Mouse (Mus musculus) liver, embryonic 16.5 days (tissue): Measurements from ENCODE around the gene Maff. TPM values are rescaled to one million over a fixed set of nuclear protein-coding genes. Genes with fewer than 3 reads are reported as not detected.

Experiments
- ATAC-seq: fragments of 200-750 bp; cut with Nextera tagmentation; 2 replicates; pipeline ENCODE4 v1.8.0; 2017; ENCODE audit warnings: low read depth, mild to moderate bottlenecking, moderate number of reproducible peaks, moderate library complexity
- H3K27ac ChIP-seq: fragments of 300-500 bp; sonication (generic); 2 replicates; pipeline ENCODE4 v1.5.1; 2014; ENCODE audit warnings: mild to moderate bottlenecking, low read length
- H3K27me3 ChIP-seq: fragments of 300-500 bp; sonication (generic); 2 replicates; pipeline ENCODE4 v1.6.1; 2014; ENCODE audit warnings: low read depth, low read length, mixed read lengths; ENCODE audit not compliant: control insufficient read depth, insufficient read depth
- H3K36me3 ChIP-seq: fragments of 300-500 bp; sonication (generic); 2 replicates; pipeline ENCODE4 v1.6.1; 2014; ENCODE audit warnings: mild to moderate bottlenecking; ENCODE audit not compliant: control insufficient read depth, insufficient read depth
- H3K4me1 ChIP-seq: fragments of 300-500 bp; sonication (generic); 2 replicates; pipeline ENCODE4 v1.6.1; 2014; ENCODE audit warnings: low read depth, low read length, mixed read lengths; ENCODE audit not compliant: control insufficient read depth
- H3K4me2 ChIP-seq: fragments of 300-500 bp; sonication (generic); 2 replicates; pipeline ENCODE4 v1.6.1; 2014; ENCODE audit warnings: low read depth, low read length, mixed read lengths
- H3K4me3 ChIP-seq: fragments of 300-500 bp; sonication (generic); 2 replicates; pipeline ENCODE4 v1.5.1; 2014; ENCODE audit warnings: low read depth, mild to moderate bottlenecking, low read length
- H3K9ac ChIP-seq: fragments of 300-500 bp; sonication (generic); 2 replicates; pipeline ENCODE4 v1.6.1; 2014; ENCODE audit warnings: low read depth, low read length
- H3K9me3 ChIP-seq: fragments of 300-500 bp; sonication (generic); replicated peaks from 2 replicates; pipeline ENCODE4 v1.6.1; 2016; ENCODE audit warnings: low read length; ENCODE audit not compliant: control insufficient read depth
- WGBS: fragments of 180-500 bp; shearing (Covaris S2); extraction: QIAGEN DNeasy Blood & Tissue Kit; methylation state at CpG from one replicate; pipeline ENCODE4 v1.1.7; 2014; ENCODE audit not compliant: insufficient replicate concordance; 5-methylcytosine and 5-hydroxymethylcytosine counted together
- polyA plus RNA-seq: library from polyadenylated mRNA; unstranded; fragments of >200 nt; fragmentation: Nextera tagmentation; extraction: Ambion mirVana; gene quantifications from 2 replicates; pipeline ENCODE4 v1.2.1, GENCODE M21; 2015

The Maff gene
- polyA plus RNA-seq, 1 experiment from 2014 or later: 3.3 TPM

DNA sequence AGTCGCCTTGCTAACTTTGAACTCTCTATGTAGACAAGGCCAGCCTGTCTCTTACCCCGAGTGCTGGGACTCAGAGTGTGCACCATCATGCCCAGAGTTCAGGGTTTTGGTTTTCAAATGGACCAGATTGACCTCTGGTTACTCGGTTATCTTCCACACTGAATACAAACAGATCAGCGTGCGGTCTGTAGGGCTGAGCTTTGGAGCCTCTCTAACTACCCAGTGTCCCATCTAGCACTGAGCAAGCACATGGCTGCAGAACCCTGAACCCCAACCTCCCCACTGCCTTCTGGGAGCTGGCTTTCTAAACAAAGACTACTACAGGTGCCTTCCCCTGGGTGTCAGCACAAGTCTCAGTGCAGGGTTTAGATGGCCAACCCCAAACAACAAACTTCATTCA lies 46.1 kb downstream of the Maff start:
- Histone ChIP-seq H3K4me2 (no peak overlapping the region), H3K36me3 (no peaks in the 10 kb centered on the region), H3K27ac (peak overlapping the region; percentile 60), H3K4me3 (no peak overlapping the region), H3K9ac (no peak overlapping the region), H3K27me3 (no peaks in the 10 kb centered on the region), H3K4me1 (peaks cover 20% of the 10 kb centered on the region), H3K9me3 (no peaks in the 10 kb centered on the region)
- peak; percentile 63 for ATAC-seq
- WGBS: 54% methylated on average over 5 of the region's 5 CpGs

DNA sequence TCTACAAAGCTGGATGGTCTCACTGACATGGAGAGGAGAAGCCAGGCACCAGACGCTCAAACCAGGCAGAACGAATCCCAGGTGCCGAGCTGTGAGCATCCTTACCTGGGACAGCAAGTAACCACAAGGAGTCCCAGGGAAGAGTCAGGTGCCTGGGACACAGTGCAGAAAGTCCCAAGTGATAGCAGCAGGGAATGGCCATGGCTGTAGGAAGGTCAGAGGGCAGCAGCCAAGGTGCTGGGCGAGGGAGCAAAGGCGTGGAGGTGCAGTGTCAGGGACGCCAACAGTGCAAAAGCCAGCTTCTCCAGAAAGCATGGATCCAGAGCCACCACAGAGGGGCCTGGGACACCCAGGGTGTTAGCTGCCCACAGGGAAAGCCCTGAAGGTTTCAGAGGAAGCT lies 46.7 kb downstream of the Maff start:
- no peak overlapping the region for H3K9ac ChIP-seq
- 70% methylated on average over 6 of the region's 6 CpGs for WGBS
- H3K4me3 ChIP-seq: no peak overlapping the region
- H3K4me2 ChIP-seq: no peak overlapping the region
- H3K4me1 ChIP-seq: peaks cover 16% of the 10 kb centered on the region
- peak overlapping the region; percentile 35 for H3K27ac ChIP-seq
- H3K36me3 ChIP-seq: no peaks in the 10 kb centered on the region
- ATAC-seq: no peak
- H3K27me3 ChIP-seq: no peaks in the 10 kb centered on the region
- H3K9me3 ChIP-seq: no peaks in the 10 kb centered on the region

DNA sequence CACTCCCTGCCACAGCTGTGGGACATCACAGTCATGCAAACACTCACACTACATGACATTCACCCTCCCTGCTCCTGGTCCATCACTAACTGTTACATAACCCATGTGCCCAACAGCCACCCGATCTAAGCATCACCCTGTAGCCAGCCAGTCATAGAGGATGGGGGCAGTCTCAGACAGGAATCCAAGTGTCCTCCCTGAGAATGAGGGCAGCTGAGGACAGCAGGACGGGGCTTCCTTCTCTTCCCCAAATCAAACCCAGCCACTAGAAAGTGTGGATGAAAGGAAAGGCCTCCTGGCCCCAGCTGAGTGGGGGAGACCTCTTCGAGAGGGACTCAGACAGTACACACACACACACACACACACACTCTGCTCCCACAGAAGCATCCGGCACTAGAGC lies 48.4 kb downstream of the Maff start:
- Histone ChIP-seq H3K9me3 (no peaks in the 10 kb centered on the region), H3K9ac (no peak overlapping the region)
- WGBS: 51% methylated on average over 4 of the region's 4 CpGs

DNA sequence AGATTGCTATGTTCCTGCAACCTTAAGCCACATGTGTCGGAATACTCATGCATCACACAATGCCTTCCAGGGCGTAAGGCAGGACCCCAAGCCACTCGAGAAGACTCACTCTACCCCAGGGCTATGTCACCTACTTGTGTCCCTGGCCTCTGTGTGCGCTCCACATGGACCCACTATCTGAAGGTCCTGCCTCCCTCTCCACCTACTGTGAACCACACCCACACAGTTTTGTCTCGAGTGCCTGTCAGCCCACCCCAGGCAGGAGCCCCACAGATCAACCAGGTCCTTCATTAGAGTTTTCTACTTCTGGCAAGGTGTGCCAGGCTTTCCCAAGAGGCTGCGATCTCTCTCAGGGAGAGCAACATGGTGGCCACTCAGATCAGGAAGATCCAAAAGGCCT lies 48.9 kb downstream of the Maff start:
- Histone ChIP-seq H3K27ac (no peak overlapping the region), H3K9me3 (no peaks in the 10 kb centered on the region), H3K9ac (no peak overlapping the region), H3K27me3 (no peaks in the 10 kb centered on the region), H3K4me1 (peaks cover 15% of the 10 kb centered on the region), H3K4me2 (no peak overlapping the region), H3K4me3 (no peak overlapping the region), H3K36me3 (no peaks in the 10 kb centered on the region)
- WGBS: 56% methylated on average over 6 of the region's 6 CpGs
- no peak for ATAC-seq

More for the DNA sequence above, 48.4 kb downstream of the Maff start:
- Histone ChIP-seq H3K27me3 (no peaks in the 10 kb centered on the region), H3K36me3 (no peaks in the 10 kb centered on the region), H3K4me2 (no peak overlapping the region), H3K4me3 (no peak overlapping the region), H3K27ac (no peak overlapping the region), H3K4me1 (peaks cover 15% of the 10 kb centered on the region)
- no peak for ATAC-seq

DNA sequence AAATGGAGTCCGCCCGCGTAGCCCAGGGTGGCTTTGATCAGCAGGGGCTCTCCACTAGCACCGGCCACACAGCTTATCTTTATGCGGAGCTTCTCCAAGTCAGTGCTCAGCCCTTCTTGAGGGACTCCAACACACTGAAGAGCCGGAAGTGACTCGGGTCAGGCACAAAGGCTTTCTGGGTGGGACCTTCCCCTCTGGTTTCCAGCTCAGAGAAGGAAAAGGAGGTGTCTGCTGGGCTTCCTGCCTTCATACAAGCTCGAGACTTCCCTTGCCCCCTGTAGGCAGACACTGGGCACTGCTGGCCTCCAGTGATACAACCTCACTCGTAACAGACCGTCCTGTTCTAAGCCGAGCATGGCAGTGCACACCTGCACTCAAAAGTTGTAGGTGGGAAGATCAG lies 50.3 kb downstream of the Maff start:
- WGBS: 27% methylated on average over 11 of the region's 11 CpGs
- Histone ChIP-seq H3K4me1 (peaks cover 14% of the 10 kb centered on the region), H3K9me3 (no peaks in the 10 kb centered on the region), H3K27ac (no peak overlapping the region), H3K27me3 (no peaks in the 10 kb centered on the region), H3K36me3 (no peaks in the 10 kb centered on the region), H3K4me2 (no peak overlapping the region), H3K9ac (no peak overlapping the region), H3K4me3 (no peak overlapping the region)
- peak; percentile 32; the same call in 1 of the 2 replicates for ATAC-seq

DNA sequence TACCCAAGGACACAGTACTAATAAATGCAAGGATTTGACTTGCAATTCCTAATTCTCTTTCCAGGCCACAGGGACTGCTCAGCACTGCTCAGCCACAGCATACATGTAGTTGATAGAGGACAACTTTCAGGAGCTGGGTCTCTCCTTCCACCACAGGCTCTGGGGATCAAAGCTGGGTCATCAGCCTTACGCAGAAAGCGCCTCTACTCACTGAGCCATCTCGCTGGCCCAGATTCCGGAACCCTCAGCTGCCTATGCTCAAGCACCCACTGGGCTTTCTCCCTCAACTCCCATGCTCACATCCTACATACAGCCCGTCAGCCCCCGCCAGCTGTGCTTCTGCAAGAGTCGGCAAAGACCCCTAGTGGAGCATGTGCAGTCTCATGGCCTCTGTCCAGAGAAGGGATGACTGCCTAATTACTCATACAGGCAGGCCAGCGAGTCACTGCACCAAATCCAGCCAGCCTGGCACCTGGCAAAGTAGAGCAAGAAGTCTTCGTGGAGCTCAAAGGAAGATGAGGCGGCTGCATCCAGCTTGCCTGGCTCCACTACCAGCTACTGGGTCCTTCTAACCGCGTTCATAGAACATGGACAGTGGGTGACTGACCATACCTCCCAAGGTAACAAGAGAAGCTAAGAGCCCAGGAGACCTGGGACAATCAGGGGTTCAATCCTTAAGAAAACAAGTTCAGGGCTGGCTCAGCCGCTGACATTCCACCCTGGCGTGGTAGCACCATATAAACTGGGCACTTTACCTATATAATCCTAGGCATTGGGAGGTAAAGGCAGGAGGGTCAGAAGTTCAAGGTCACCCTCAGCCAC lies 53.0 kb downstream of the Maff start:
- H3K9me3 ChIP-seq: no peaks in the 10 kb centered on the region
- H3K4me3 ChIP-seq: no peak overlapping the region
- 69% methylated on average over 14 of the region's 14 CpGs for WGBS
- H3K4me1 ChIP-seq: peaks cover 20% of the 10 kb centered on the region
- no peak overlapping the region for H3K4me2 ChIP-seq
- H3K27me3 ChIP-seq: peaks cover 3% of the 10 kb centered on the region; the same call in 1 of the 2 replicates
- H3K36me3 ChIP-seq: no peaks in the 10 kb centered on the region
- H3K27ac ChIP-seq: no peak overlapping the region
- ATAC-seq: no peak
- no peak overlapping the region for H3K9ac ChIP-seq

DNA sequence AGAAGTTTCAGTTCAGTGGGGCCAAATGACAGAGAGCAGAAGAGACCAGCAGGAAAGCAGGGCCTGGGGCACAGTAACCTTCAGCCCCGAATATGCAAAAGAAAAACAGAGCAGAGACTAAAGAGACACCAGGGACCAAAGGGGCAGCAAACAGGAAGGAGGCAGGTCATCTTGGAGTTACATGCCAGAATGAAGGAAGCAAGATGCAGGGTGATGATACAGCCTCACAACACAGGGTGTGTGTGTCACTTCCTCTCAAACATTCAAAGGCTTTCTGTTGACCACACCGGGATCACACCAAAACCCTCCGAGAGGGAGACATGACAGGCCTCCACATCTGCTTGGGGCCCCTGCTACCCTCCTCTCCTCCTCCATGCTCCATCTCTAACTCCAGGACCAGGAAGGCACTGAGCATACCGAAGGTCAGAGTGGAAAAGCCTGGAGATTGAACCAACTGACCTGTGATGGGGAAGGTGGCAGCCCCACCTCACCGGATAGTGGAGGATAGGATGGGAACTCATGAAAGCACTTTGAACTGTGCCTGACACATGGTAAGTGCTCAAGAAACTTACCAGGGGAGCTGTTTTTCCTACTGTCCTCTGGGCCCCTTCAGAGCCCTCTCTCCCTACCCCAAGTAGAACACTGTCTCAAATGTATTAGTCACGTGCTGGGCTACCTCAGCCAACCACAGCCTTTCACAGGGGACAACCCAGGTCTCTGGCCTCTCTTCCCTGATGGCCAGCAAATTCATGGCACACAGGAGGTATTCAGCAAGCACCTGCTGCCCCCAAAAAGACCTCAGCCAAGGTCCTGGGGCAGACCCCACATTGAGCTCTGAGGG lies 53.9 kb downstream of the Maff start:
- peaks cover 20% of the 10 kb centered on the region for H3K4me1 ChIP-seq
- peaks cover 3% of the 10 kb centered on the region; the same call in 1 of the 2 replicates for H3K27me3 ChIP-seq
- no peaks in the 10 kb centered on the region for H3K9me3 ChIP-seq
- H3K4me3 ChIP-seq: no peak overlapping the region
- no peak for ATAC-seq
- H3K4me2 ChIP-seq: no peak overlapping the region
- no peak overlapping the region for H3K9ac ChIP-seq
- no peaks in the 10 kb centered on the region for H3K36me3 ChIP-seq
- 35% methylated on average over 6 of the region's 6 CpGs for WGBS
- H3K27ac ChIP-seq: no peak overlapping the region

DNA sequence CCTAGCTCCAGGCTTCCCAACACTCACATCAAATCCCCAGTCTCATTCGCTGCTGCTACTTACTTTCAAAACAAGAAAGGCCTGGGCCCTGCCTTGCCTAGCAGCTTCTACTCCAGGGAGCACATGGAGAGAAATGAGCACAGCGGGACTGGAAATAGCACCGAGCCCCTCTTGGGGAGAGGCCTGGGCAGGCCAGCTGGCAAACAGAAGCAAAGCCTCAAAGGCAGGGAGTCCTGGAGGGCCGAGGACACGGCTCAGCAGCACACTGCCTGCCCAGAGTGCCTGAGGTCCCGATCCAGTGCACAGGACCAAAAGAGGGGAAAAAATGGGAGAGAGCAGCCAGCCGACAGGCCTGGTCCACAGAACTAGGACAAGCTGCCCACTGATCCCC lies 54.5 kb downstream of the Maff start:
- no peaks in the 10 kb centered on the region for H3K9me3 ChIP-seq
- no peak overlapping the region for H3K27ac ChIP-seq
- no peak overlapping the region for H3K9ac ChIP-seq
- H3K4me1 ChIP-seq: peaks cover 20% of the 10 kb centered on the region
- peaks cover 3% of the 10 kb centered on the region; the same call in 1 of the 2 replicates for H3K27me3 ChIP-seq
- H3K4me2 ChIP-seq: no peak overlapping the region
- H3K36me3 ChIP-seq: no peaks in the 10 kb centered on the region
- 63% methylated on average over 7 of the region's 7 CpGs for WGBS
- no peak overlapping the region for H3K4me3 ChIP-seq
- no peak for ATAC-seq

DNA sequence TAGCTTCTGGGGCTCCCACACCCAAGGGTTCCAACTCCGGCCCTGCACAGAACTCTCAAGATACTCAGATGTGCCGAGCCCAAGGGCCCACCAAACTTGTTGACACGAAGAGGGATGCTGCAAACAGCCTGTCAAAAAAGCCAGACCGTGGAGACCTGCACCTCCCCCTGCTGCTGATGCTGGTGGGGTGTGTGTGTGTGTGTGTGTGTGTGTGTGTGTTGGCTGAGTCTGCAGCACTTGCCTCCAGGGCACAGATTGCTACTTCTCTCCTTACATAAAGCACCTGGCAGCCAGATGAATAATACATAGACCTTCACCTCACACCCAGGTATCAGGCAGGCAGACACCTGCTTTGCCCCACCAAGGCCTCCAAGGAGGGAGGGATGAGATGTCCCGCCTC lies 55.8 kb downstream of the Maff start:
- no peak overlapping the region for H3K27ac ChIP-seq
- H3K4me3 ChIP-seq: peak overlapping the region; percentile 76
- no peaks in the 10 kb centered on the region for H3K9me3 ChIP-seq
- H3K36me3 ChIP-seq: no peaks in the 10 kb centered on the region
- 18% methylated on average over 5 of the region's 5 CpGs for WGBS
- H3K27me3 ChIP-seq: peaks cover 3% of the 10 kb centered on the region; the same call in 1 of the 2 replicates
- H3K4me2 ChIP-seq: peak overlapping the region; percentile 91
- H3K9ac ChIP-seq: peak overlapping the region; percentile 77; the same call in 1 of the 2 replicates
- no peak for ATAC-seq
- peaks cover 20% of the 10 kb centered on the region for H3K4me1 ChIP-seq
